Mouse (Mus musculus) MEL (cell line): ENCODE results near the gene Pfkm. TPM values are rescaled to one million over a fixed set of nuclear protein-coding genes. Genes with fewer than 3 reads are reported as not detected.

Source experiments
- DNase-seq: peaks from one replicate; pipeline ENCODE4 v3.0.0; 2011; ENCODE audit warnings: low read depth, low spot score
- H3K27ac ChIP-seq: 2 replicates; pipeline ENCODE4 v1.5.1; 2012; ENCODE audit warnings: low read depth, mild to moderate bottlenecking, control low read depth, low read length, moderate library complexity; ENCODE audit not compliant: control insufficient read depth
- H3K27me3 ChIP-seq, 2 experiments: fragments of 150-350 bp in 1 of 2; sonication (generic) in 1 of 2; 2 replicates each; pipeline ENCODE4 v1.6.1; 2012; ENCODE audit warnings: low read length in 2 of 2, mild to moderate bottlenecking in 2 of 2, improper control_type of control experiment in 1 of 2, moderate library complexity in 1 of 2; ENCODE audit not compliant: insufficient read depth in 2 of 2, control insufficient read depth in 1 of 2
- H3K36me3 ChIP-seq, 2 experiments: 2 replicates each; pipeline ENCODE4 v1.6.1; 2012 to 2014; ENCODE audit warnings: low read length in 2 of 2, improper control_type of control experiment in 1 of 2, inconsistent platforms in 1 of 2, mild to moderate bottlenecking in 1 of 2; ENCODE audit not compliant: insufficient read depth in 2 of 2, control insufficient read depth in 1 of 2
- H3K4me1 ChIP-seq, 2 experiments: fragments of 150-350 bp in 1 of 2; sonication (generic) in 1 of 2; 2 replicates each; pipeline ENCODE4 v1.6.1; 2012; ENCODE audit warnings: low read length in 2 of 2, improper control_type of control experiment in 1 of 2, mild to moderate bottlenecking in 1 of 2; ENCODE audit not compliant: insufficient read depth in 2 of 2, control insufficient read depth in 1 of 2
- H3K4me3 ChIP-seq, 2 experiments: fragments of 150-350 bp in 1 of 2; sonication (generic) in 1 of 2; 2 replicates each; pipeline ENCODE4 v1.5.1; 2012; ENCODE audit warnings: low read depth in 2 of 2, low read length in 2 of 2, mild to moderate bottlenecking in 2 of 2, moderate library complexity in 2 of 2, control low read depth in 1 of 2, improper control_type of control experiment in 1 of 2; ENCODE audit not compliant: control insufficient read depth in 1 of 2, insufficient read depth in 1 of 2
- H3K79me2 ChIP-seq: 2 replicates; pipeline ENCODE4 v1.6.1; 2012; ENCODE audit warnings: mild to moderate bottlenecking, low read length, moderate library complexity; ENCODE audit not compliant: control insufficient read depth, poor library complexity, insufficient read depth
- H3K9ac ChIP-seq: 2 replicates; pipeline ENCODE4 v1.6.1; 2012; ENCODE audit warnings: low read depth, mild to moderate bottlenecking, control low read depth, low read length, moderate library complexity; ENCODE audit not compliant: control insufficient read depth, poor library complexity, severe bottlenecking
- H3K9me3 ChIP-seq: fragments of 150-350 bp; sonication (generic); replicated peaks from 2 replicates; pipeline ENCODE4 v1.6.1; 2012; ENCODE audit warnings: mild to moderate bottlenecking, low read length, improper control_type of control experiment, moderate library complexity; ENCODE audit not compliant: insufficient read depth
- E2F4 ChIP-seq: IDR thresholded peaks from 2 replicates; pipeline ENCODE4 v1.6.1; 2011; ENCODE audit warnings: low read depth, low read length, improper control_type of control experiment, borderline replicate concordance
- ELF1 ChIP-seq: IDR thresholded peaks from 2 replicates; pipeline ENCODE4 v1.6.1; 2014; ENCODE audit warnings: low read depth, mild to moderate bottlenecking, inconsistent platforms, low read length, improper control_type of control experiment, moderate library complexity
- ETS1 ChIP-seq: IDR thresholded peaks from 2 replicates; pipeline ENCODE4 v1.6.1; 2012; ENCODE audit warnings: low read depth, mild to moderate bottlenecking, inconsistent platforms, low read length, improper control_type of control experiment, moderate library complexity
- GABPA ChIP-seq: IDR thresholded peaks from 2 replicates; pipeline ENCODE4 v1.6.1; 2012; ENCODE audit warnings: low read depth, mild to moderate bottlenecking, inconsistent platforms, low read length, improper control_type of control experiment, moderate library complexity
- HCFC1 ChIP-seq: IDR thresholded peaks from 2 replicates; pipeline ENCODE4 v1.6.1; 2012; ENCODE audit warnings: low read depth, mild to moderate bottlenecking, inconsistent platforms, low read length, improper control_type of control experiment, moderate library complexity
- JUND ChIP-seq: IDR thresholded peaks from 2 replicates; pipeline ENCODE4 v1.6.1; 2011; ENCODE audit warnings: low read depth, mild to moderate bottlenecking, improper control_type of control experiment, low read length
- MAFK ChIP-seq: IDR thresholded peaks from 2 replicates; pipeline ENCODE4 v1.6.1; 2011; ENCODE audit warnings: low read depth, mild to moderate bottlenecking, low read length, improper control_type of control experiment, borderline replicate concordance
- MEF2A ChIP-seq: IDR thresholded peaks from 2 replicates; pipeline ENCODE4 v1.6.1; 2014; ENCODE audit warnings: low read depth, mild to moderate bottlenecking, inconsistent platforms, low read length, improper control_type of control experiment; ENCODE audit not compliant: poor library complexity, insufficient replicate concordance, severe bottlenecking; ENCODE audit errors: extremely low read depth
- MYC ChIP-seq: IDR thresholded peaks from 2 replicates; pipeline ENCODE4 v1.6.1; 2011; ENCODE audit warnings: low read depth, mild to moderate bottlenecking, low read length, improper control_type of control experiment, moderate library complexity
- NRF1 ChIP-seq: IDR thresholded peaks from 2 replicates; pipeline ENCODE4 v1.6.1; 2014; ENCODE audit warnings: low read depth, mild to moderate bottlenecking, inconsistent platforms, low read length, improper control_type of control experiment, moderate library complexity; ENCODE audit not compliant: poor library complexity, insufficient read depth, severe bottlenecking
- POLR2A ChIP-seq, 2 experiments: IDR thresholded peaks; 2 replicates each; pipeline ENCODE4 v1.6.1; 2011 to 2012; ENCODE audit warnings: low read length in 2 of 2, mild to moderate bottlenecking in 2 of 2, control low read depth in 1 of 2, improper control_type of control experiment in 1 of 2, low read depth in 1 of 2, moderate library complexity in 1 of 2; ENCODE audit not compliant: control insufficient read depth in 1 of 2, insufficient read depth in 1 of 2, poor library complexity in 1 of 2
- RAD21 ChIP-seq: IDR thresholded peaks from 2 replicates; pipeline ENCODE4 v1.6.1; 2011; ENCODE audit warnings: mild to moderate bottlenecking, low read depth, low read length, improper control_type of control experiment
- RCOR1 ChIP-seq: IDR thresholded peaks from 2 replicates; pipeline ENCODE4 v1.6.1; 2012; ENCODE audit warnings: low read depth, mild to moderate bottlenecking, inconsistent platforms, low read length, improper control_type of control experiment
- UBTF ChIP-seq: IDR thresholded peaks from 2 replicates; pipeline ENCODE4 v1.6.1; 2012; ENCODE audit warnings: low read depth, mild to moderate bottlenecking, inconsistent platforms, low read length, improper control_type of control experiment, moderate library complexity, borderline replicate concordance; ENCODE audit not compliant: insufficient read depth
- USF1 ChIP-seq: IDR thresholded peaks from 2 replicates; pipeline ENCODE4 v1.6.1; 2014; ENCODE audit warnings: low read depth, mild to moderate bottlenecking, inconsistent platforms, low read length, improper control_type of control experiment, moderate library complexity
- ZC3H11A ChIP-seq: IDR thresholded peaks from 2 replicates; pipeline ENCODE4 v1.6.1; 2012; ENCODE audit warnings: low read depth, mild to moderate bottlenecking, inconsistent platforms, low read length, improper control_type of control experiment
- ZKSCAN1 ChIP-seq: IDR thresholded peaks from 2 replicates; pipeline ENCODE4 v1.6.1; 2012; ENCODE audit warnings: low read depth, mild to moderate bottlenecking, inconsistent platforms, low read length, improper control_type of control experiment, moderate library complexity
- ZMIZ1 ChIP-seq: IDR thresholded peaks from 2 replicates; pipeline ENCODE4 v1.6.1; 2012; ENCODE audit warnings: low read depth, mild to moderate bottlenecking, inconsistent platforms, low read length, improper control_type of control experiment, moderate library complexity
- ZNF384 ChIP-seq: IDR thresholded peaks from 2 replicates; pipeline ENCODE4 v1.6.1; 2012; ENCODE audit warnings: low read depth, mild to moderate bottlenecking, inconsistent platforms, low read length, improper control_type of control experiment
- polyA plus RNA-seq, 2 experiments: library from polyadenylated mRNA; stranded (reverse) in 1 of 2; unstranded in 1 of 2; fragments of >175 nt in 1 of 2; fragments of >200 nt in 1 of 2; gene quantifications; 2 replicates each; pipeline versions ENCODE4 v1.2.1 to v1.2.4; 2012; ENCODE audit warnings: low replicate concordance in 2 of 2, low read depth in 1 of 2; ENCODE audit not compliant: insufficient read length in 2 of 2, insufficient read depth in 1 of 2, missing spikeins in 1 of 2
- total RNA-seq: library from RNA; depleted of rRNA; stranded (reverse); fragments of 300-350 nt; gene quantifications from 2 replicates; pipeline ENCODE4 v1.2.3, GENCODE M21; 2012

Gene Pfkm
- total and polyA plus RNA-seq, 3 experiments = 125 to 150 TPM; not detected in 1

DNA sequence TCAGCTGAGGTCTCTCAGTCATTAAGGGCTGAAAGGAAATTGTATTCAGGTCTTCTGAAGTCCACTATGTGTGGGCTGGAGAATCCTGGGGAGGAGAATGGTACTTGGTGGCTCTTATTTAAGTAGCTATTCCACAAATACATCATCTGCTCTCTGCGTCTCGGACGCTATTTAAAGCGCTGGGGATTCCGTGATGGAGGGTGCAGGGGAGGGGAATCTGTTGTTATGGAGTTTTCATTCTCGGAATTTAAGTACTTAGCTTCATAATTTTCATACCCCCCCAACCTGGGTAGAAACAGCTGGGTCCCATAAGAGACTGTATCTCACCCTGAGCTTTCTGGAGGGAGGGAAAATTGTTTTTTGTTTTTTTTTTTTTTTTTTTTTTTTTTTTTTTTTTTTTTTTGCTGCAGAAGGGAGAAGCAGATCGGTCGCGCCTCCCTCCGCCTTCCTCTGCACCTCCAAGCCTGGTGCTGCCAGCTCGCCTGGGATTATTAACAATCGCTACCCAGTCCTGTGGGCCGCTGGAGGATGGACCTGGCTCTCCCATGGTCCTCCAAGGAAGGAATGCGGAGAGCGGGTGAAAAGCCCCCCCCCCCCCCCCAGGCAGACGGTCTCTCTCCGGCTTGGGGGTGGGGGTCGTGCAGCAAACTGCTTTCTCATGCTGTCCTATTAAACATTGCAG, 74.7 kb downstream of the Pfkm start, which contains the start of gene Ccdc184:
TSS of gene Ccdc184 (plus strand) at position 196 of the 682 bp plus-strand sequence.
- no peak for TF ChIP-seq ELF1
- TF ChIP-seq RCOR1 = no peak
- TF ChIP-seq POLR2A (IDR thresholded peaks at IDR 0.05; ENCODE audit: control insufficient read depth in 1 of 2, insufficient read depth in 1 of 2, low read depth in 1 of 2, low read length in 2 of 2, poor library complexity in 1 of 2) = no peak
- no peak for TF ChIP-seq NRF1
- TF ChIP-seq ZC3H11A = no peak
- no peak for TF ChIP-seq UBTF
- no peak for TF ChIP-seq MEF2A
- TF ChIP-seq MYC = no peak
- no peak for TF ChIP-seq RAD21
- TF ChIP-seq JUND = no peak
- TF ChIP-seq ZNF384 = no peak
- TF ChIP-seq GABPA = no peak
- no peak for TF ChIP-seq HCFC1
- TF ChIP-seq USF1 = no peak
- TF ChIP-seq MAFK = no peak
- no peak for TF ChIP-seq E2F4
- no peak for TF ChIP-seq ZKSCAN1
- TF ChIP-seq ETS1 = no peak
- no peak for TF ChIP-seq ZMIZ1
- H3K4me3 ChIP-seq = no peak within 1 kb of the TSS
- no peak for DNase-seq

More for the DNA sequence above, 74.7 kb downstream of the Pfkm start, which contains the start of gene Ccdc184:
- H3K27me3 ChIP-seq = peaks cover 29 to 49% of the 10 kb centered on the region in 2 experiments
- no peak within 1 kb of the TSS for H3K27ac ChIP-seq
- no peaks in the 10 kb centered on the region for H3K4me1 ChIP-seq
- no peaks in the 10 kb centered on the region for H3K9me3 ChIP-seq
- H3K36me3 ChIP-seq = no peaks in the 10 kb centered on the region
- no peaks in the 10 kb centered on the region for H3K79me2 ChIP-seq
- H3K9ac ChIP-seq = no peak within 1 kb of the TSS
